Mouse (Mus musculus) mouse embryonic stem cell (cell line): ENCODE data around the gene Fbln1.

Experiments used
- in situ Hi-C, 2 experiments: fragments of 300-500 bp; cut with MboI; formaldehyde crosslinking; loops; 1 replicate in 1 of 2; 3 replicates in 1 of 2; pipeline ENCODE4 v1.14.3; 2019 to 2020; ENCODE audit warnings: low sequenced_read_pairs in 2 of 2, low pct_unique_long_range_greater_than_20kb in 1 of 2, mixed read lengths in 1 of 2; ENCODE audit not compliant: unreplicated experiment in 1 of 2

The Fbln1 gene

GRCm38 (mm10) chr15:85231443-85232255, 25.9 kb downstream of the Fbln1 start:
- in situ Hi-C loops, result no loop called here

DNA sequence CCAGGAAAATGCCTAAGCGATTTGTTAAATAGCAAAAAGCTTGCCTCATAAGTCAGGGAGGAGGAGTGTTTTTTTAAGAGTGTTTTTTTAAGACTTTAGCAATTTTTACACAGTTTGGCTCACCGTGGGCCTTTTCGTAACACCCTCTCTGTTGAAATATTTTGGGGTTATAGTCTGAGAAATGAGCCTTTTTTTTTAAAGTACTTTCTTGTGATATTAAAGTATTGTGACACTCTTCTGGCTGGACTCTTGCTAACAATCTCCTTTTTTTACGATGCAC, 26.4 kb downstream of the Fbln1 start:
- in situ Hi-C loops, result no loop called here

DNA sequence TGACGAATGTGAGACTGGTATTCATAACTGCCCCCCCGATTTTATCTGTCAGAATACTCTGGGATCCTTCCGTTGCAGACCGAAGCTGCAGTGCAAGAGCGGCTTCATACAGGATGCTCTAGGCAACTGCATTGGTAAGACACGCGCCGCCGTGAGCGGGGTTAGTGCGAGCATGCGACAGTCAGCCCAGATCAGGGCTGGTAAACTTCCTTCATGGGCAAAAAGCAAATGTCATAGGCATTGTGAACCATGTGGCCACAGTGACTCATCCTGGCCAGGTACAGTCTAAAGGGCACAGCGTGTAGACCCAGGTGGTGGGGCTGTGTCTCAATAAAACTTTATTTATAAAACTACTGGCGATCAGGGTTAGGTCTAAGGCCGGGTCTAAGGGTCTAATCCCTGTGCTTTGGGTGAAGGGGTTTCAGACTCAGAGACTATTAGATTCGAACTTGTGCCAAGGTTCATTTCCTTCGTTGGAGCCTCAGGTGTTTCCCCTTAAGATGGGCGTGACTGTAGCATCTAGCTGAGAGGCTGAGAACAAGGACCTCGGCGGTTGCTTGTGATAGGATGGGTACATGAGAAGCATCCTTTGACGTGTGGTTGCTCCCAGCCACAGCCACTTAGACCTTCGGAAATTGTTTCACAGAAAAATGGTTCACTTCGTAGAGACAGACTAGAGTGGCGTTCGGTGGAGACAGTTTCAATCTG, 26.9 kb downstream of the Fbln1 start:
- in situ Hi-C loops, result no loop called here

DNA sequence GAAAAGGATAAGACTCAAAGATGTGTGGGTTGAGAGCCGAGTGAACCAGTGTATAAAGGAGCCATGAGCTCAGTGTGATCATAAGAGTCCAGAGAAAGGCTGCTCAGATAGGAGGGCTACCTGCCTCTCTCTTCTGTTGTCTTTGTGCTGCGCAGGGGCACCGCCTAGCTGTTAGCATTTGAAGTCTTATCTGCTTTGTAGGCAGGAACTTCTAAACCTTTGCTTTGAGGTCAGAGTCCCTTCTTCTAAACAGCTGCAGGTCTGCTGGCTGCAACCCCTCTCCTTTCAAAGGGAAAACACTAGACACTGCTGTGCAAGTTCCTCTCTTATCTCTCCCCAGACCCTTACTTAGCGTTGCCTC, 27.5 kb downstream of the Fbln1 start:
- in situ Hi-C loops, result no loop called here

- in situ Hi-C loops, result no loop called here
Observed at GRCm38 (mm10) chr15:85233690-85234089, 27.9 kb downstream of the Fbln1 start.

GRCm38 (mm10) chr15:85238821-85239745, 33.3 kb downstream of the Fbln1 start:
- in situ Hi-C loops, result no loop called here

GRCm38 (mm10) chr15:85240086-85240485, 34.3 kb downstream of the Fbln1 start:
- in situ Hi-C loops, result no loop called here

DNA sequence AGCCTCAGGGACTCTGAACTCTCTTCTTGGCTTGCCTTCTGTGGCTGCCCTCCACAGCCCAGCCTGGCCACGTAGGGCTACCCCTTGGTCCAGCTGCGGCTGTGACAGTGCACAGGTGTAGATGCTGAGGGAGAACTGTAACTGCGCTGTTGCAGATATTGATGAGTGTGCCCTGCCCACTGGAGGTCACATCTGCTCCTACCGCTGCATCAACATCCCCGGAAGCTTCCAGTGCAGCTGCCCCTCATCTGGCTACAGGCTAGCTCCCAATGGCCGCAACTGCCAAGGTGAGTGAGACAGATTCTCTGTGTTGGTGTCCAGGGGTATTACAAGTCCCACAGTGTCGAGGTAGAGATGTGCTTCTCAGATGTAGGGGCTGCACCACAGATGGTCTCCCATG, 36.1 kb downstream of the Fbln1 start:
- in situ Hi-C loops, result no loop called here

DNA sequence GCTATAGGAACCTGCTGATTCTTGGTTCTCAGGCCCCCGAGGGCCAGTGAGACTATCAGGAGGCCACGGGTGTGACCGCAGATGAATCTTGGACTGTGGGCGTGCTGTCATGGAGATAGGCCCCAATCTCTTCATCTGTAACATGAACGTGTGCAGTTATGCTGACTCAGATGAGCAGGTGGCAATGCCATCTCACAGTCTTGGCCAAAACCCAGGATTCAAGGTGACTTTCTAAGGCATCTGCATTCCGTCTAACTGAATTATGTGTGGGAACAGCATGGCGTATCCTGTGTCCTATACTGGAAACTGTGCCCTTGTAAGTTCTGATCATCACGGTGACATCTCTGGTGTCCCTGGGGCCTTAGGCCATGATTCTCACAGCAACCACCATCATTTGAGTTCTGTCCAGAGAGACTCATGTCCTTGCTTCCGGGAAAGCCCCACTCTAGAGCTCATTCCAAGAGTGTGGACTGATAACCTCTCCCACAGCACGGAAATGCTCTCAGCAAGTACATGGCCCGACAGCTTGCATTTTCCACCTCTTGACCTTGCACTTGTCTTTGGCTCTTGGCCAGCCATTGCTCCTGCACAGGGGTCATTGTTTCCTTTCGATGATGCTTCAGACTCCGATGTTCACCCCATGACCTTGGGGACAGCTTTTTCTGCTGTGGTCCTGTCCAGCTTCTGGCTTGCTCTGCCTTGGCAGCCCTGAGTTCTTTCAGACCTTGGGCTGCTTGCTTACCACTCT, 38.8 kb downstream of the Fbln1 start:
- in situ Hi-C loops, result loop anchor here in 1 of 2 experiments (5.0 kb wide), 1 partner anchor 92 kb away; no protein-coding TSS in a partner anchor

DNA sequence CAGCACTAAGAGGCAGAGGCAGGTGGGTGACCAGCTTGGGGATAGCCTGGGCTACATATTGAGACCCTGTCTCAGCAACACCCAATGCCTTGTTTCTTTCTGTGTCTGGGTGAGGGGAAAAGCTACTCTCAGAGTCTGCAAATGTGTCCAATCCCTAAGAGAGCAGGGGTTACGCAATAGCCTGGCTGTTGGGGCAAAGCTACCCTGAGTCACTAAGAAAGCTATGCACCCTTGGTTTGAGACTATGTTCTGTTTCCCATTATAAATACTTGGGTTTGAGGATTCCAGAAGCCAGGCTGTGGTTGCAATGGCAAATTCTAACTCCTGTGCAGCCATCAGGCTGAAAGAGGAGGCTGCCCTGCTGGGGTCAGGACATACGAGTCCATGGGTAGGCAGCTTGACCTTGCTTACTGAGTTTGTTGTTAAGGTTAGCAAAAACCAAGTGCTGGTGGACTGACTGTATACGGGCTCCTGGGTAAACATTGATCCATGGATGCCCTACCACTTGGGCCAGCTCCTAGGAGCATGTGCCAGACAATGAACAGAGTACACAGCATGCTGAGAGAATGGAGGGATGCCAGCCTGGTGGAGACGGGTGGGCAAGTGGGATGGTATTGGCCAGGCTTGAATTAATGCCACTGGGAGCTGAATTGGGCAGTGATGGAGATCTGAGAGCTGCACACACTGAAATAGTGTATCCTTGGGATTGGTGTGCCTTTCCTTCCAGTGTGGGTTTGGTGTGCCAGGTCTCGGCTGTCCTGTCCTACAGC, 39.7 kb downstream of the Fbln1 start:
- in situ Hi-C loops, result loop anchor here in 1 of 2 experiments (5.0 kb wide), 1 partner anchor 93 kb away; no protein-coding TSS in a partner anchor

GRCm38 (mm10) chr15:85246016-85246415, 40.3 kb downstream of the Fbln1 start:
- in situ Hi-C loops, result loop anchor here in 1 of 2 experiments (5.0 kb wide), 1 partner anchor 94 kb away; no protein-coding TSS in a partner anchor

DNA sequence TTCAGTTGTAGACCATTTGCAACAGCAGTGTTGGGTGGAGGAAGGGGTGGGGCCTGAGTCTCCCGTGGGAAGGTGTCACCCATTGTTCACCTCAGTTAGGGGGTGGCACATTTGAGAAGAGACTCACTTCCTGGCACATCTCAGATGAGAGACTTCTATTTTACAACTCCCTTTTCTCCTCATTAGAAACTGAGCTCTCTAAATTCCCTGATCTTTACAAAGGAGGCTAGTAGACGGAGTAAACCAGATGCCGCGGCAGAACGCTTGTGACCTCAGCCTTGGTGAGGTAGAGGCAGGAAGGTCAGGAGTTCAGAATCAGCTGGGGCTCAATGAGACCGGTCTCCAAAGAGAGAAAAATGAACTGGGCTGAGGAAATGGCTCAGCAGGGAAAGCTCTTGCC, 41.2 kb downstream of the Fbln1 start:
- in situ Hi-C loops, result loop anchor here in 1 of 2 experiments (5.0 kb wide), 1 partner anchor 95 kb away; no protein-coding TSS in a partner anchor

- in situ Hi-C loops, result loop anchor here in 1 of 2 experiments (5.0 kb wide), 1 partner anchor 96 kb away; no protein-coding TSS in a partner anchor
Observed at GRCm38 (mm10) chr15:85248311-85248710, 42.6 kb downstream of the Fbln1 start.

GRCm38 (mm10) chr15:85249252-85249651, 43.5 kb downstream of the Fbln1 start:
- in situ Hi-C loops, result loop anchor here in 1 of 2 experiments (5.0 kb wide), 1 partner anchor 97 kb away; no protein-coding TSS in a partner anchor

DNA sequence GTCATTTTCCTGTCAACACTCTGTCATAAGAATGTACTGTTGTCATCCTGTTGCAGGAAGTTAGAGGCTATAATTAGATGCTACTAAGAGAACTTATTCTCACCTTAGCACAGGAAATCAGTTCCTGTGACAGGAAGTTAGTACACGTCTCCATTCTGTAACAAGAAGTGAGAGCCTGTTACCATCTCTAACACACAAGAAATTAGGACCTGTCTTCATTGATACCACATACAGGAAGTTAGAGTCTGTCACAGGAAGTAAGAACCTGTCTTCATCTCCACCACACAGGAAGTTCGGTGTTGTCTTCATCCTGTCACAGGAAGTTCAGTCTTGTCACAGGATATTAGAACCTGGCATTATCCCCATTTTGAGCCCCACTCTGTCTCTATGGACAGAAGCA, 44.7 kb downstream of the Fbln1 start:
- in situ Hi-C loops, result loop anchor here in 1 of 2 experiments (5.0 kb wide), 1 partner anchor 98 kb away; no protein-coding TSS in a partner anchor

- in situ Hi-C loops, result loop anchor here in 1 of 2 experiments (5.0 kb wide), 1 partner anchor 100 kb away; no protein-coding TSS in a partner anchor
Observed at GRCm38 (mm10) chr15:85252476-85252875, 46.7 kb downstream of the Fbln1 start.

- in situ Hi-C loops, result no loop called here
Observed at GRCm38 (mm10) chr15:85257775-85258429, 52.2 kb downstream of the Fbln1 start.
